Mouse (Mus musculus): Measurements from ENCODE around the gene Il3ra. TPM values are rescaled to one million over a fixed set of nuclear protein-coding genes. Genes with fewer than 3 reads are reported as not detected.
A peak's percentile ranks its signal among the peaks of the same experiment; 100 is the strongest.

Il3ra gene
- polyA plus RNA-seq (2014; fragmentation: Nextera tagmentation; extraction: Ambion mirVana) = 2.7 and 2.9 TPM in 2 replicates

DNA sequence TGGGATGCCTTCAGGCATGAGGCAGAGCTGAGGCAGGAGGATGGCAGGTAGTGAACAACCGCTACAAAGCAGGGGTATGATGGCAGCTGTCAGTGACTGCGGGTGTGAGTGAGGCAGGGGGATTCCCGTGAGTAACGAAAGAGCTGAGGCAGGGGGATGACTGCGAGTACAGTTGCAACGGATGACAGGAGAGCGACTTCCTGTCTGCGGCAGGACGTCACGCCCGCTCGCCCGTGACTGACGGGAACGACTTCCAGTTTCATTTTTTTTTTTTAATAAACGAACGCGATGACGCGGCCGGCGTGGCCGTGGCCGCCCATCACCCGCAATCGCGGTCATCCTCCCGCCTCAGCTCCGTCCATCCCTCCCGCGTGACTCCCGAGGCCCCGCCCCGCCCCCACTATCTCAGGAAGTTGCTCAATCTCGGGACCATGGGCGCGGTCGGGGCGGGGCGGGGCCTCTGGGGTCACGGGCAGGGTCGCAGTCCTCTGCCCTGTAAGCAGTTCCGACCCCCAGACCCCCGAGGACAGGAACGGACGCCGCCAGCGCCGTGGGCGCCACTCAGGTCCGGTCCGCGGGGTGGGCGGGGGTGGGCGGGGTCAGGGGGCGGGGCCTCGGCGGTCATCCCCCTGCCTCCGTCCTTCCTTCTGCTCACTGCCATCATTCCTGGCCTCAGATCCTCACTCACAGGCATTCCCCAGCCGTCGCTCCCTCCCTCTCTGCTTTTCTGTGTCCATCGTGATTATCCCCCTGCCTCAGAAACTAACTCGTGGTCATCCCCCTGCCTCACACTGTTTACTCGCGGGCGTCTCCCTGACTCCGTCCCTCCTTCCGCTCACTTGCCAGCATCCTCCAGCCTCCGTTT, at the start of gene Il3ra:
Gene Il3ra (plus strand): TSS at position 328 of the 865 bp plus-strand sequence.
- Histone ChIP-seq H3K27ac (replicated peaks in 1 of 2; ENCODE audit: control insufficient read depth in 1 of 2, insufficient read depth in 1 of 2, low read depth in 2 of 2, low read length in 2 of 2) (peak within 1 kb of the TSS; percentile 55 to 67), H3K9me3 (ENCODE audit: control insufficient read depth, low read length) (peaks cover 47% of the 10 kb centered on the region), H3K36me3 (ENCODE audit: control insufficient read depth, insufficient read depth, low read length) (no peaks in the 10 kb centered on the region), H3K27me3 (ENCODE audit: control insufficient read depth, insufficient read depth, low read length) (no peaks in the 10 kb centered on the region), H3K9ac (ENCODE audit: low read length) (peak within 1 kb of the TSS; percentile 65), H3K4me3 (ENCODE audit: control insufficient read depth in 1 of 2, insufficient read depth in 1 of 2, low read depth in 1 of 2, low read length in 2 of 2) (peak within 1 kb of the TSS; percentile 53 to 57), H3K4me2 (ENCODE audit: low read length) (peak within 1 kb of the TSS; percentile 90), H3K4me1 (ENCODE audit: control insufficient read depth in 2 of 2, insufficient read depth in 2 of 2, low read length in 2 of 2) (no peaks in the 10 kb centered on the region; a peak in 1 of 4 replicates)
- 2% methylated on average over 67 of the region's 69 CpGs for WGBS
- ATAC-seq (ENCODE audit: insufficient number of reproducible peaks, insufficient read depth, low FRiP score, low read depth) = peak; percentile 44

DNA sequence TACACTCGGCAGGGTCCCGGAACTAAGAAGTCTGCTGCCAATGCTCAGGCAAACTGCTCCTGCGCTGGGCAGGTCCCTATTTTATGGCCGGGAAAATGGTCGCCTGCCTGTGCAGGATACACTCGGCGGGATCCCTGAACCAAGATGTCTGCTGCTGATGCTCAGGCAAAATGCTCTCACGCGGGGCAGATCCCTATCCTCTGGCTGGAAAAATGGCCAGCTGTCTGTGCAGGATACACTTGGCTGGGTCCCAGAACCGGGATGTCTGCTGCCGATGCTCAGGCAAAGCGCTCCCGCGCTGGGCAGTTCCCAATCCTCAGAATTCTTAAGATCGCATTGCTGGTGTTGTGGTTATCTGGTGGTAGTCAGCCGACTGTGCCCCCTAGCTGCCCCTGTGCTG, 37.1 kb upstream of the Il3ra start:
- no peaks in the 10 kb centered on the region for H3K27me3 ChIP-seq (ENCODE audit: control insufficient read depth, insufficient read depth, low read length)
- no peak for ATAC-seq (ENCODE audit: insufficient number of reproducible peaks, insufficient read depth, low FRiP score, low read depth)
- H3K9ac ChIP-seq (ENCODE audit: low read length) = no peak overlapping the region
- no peaks in the 10 kb centered on the region for H3K9me3 ChIP-seq (ENCODE audit: control insufficient read depth, low read length)
- WGBS = 46% methylated on average over 16 of the region's 16 CpGs
- H3K4me1 ChIP-seq (ENCODE audit: control insufficient read depth in 2 of 2, insufficient read depth in 2 of 2, low read length in 2 of 2) = no peaks in the 10 kb centered on the region
- peak overlapping the region in 1 of 2 experiments; percentile 16; a peak in 1 of 4 replicates for H3K4me3 ChIP-seq (ENCODE audit: control insufficient read depth in 1 of 2, insufficient read depth in 1 of 2, low read depth in 1 of 2, low read length in 2 of 2)
- no peaks in the 10 kb centered on the region for H3K36me3 ChIP-seq (ENCODE audit: control insufficient read depth, insufficient read depth, low read length)
- peak overlapping the region; percentile 48 for H3K4me2 ChIP-seq (ENCODE audit: low read length)
- H3K27ac ChIP-seq (replicated peaks in 1 of 2; ENCODE audit: control insufficient read depth in 1 of 2, insufficient read depth in 1 of 2, low read depth in 2 of 2, low read length in 2 of 2) = no peak overlapping the region

DNA sequence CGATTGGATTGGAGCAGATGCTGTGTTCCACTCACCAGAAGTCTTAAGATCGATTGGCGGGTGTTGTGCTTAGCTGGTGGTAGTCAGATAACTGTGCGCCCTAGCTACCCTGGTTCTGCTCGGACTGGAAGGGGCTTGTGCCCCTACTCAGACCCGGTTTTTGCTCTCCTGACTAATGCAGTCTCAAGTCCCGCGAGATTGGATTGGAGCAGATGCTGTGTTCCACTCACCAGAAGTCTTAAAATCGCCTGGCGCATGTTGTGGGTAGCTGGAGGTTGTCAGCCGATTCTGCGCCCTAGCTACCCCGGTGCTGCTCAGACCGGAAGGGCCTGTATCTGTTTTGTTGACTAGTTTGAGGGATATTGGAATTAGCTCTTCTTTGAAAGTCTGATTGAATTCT, 36.7 kb upstream of the Il3ra start:
- Histone ChIP-seq H3K9ac (ENCODE audit: low read length) (no peak overlapping the region), H3K4me2 (ENCODE audit: low read length) (peak overlapping the region; percentile 48), H3K4me1 (ENCODE audit: control insufficient read depth in 2 of 2, insufficient read depth in 2 of 2, low read length in 2 of 2) (no peaks in the 10 kb centered on the region), H3K27me3 (ENCODE audit: control insufficient read depth, insufficient read depth, low read length) (no peaks in the 10 kb centered on the region), H3K4me3 (ENCODE audit: control insufficient read depth in 1 of 2, insufficient read depth in 1 of 2, low read depth in 1 of 2, low read length in 2 of 2) (peak overlapping the region in 1 of 2 experiments; percentile 16; a peak in 1 of 4 replicates), H3K9me3 (ENCODE audit: control insufficient read depth, low read length) (no peaks in the 10 kb centered on the region), H3K36me3 (ENCODE audit: control insufficient read depth, insufficient read depth, low read length) (no peaks in the 10 kb centered on the region), H3K27ac (replicated peaks in 1 of 2; ENCODE audit: control insufficient read depth in 1 of 2, insufficient read depth in 1 of 2, low read depth in 2 of 2, low read length in 2 of 2) (no peak overlapping the region)
- no peak for ATAC-seq (ENCODE audit: insufficient number of reproducible peaks, insufficient read depth, low FRiP score, low read depth)
- 49% methylated on average over 14 of the region's 14 CpGs for WGBS

DNA sequence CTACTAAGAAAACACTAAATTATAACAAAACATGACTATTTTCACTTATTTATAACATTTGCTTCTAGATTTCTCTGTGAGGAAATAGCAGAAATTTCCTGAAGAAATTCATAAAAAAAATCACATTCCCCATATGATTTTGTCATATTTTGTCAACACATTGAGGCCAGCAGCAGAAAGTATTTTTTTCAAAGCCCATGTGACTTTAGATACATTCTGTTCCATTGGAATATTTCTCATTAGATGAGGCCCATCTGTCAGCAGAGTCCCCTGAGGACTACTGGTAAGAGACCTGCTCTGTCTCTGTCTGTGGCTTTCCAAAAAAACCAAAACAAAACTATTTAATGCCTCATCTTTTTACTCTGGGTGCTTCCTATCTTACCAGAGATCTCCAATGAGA, 23.5 kb upstream of the Il3ra start, which contains the start of gene Olfr31:
Gene Olfr31 (plus strand): TSS at position 301 of the 400 bp plus-strand sequence.
- H3K4me3 ChIP-seq (ENCODE audit: control insufficient read depth in 1 of 2, insufficient read depth in 1 of 2, low read depth in 1 of 2, low read length in 2 of 2) = no peak within 1 kb of the TSS
- no peaks in the 10 kb centered on the region for H3K4me1 ChIP-seq (ENCODE audit: control insufficient read depth in 2 of 2, insufficient read depth in 2 of 2, low read length in 2 of 2)
- H3K4me2 ChIP-seq (ENCODE audit: low read length) = no peak within 1 kb of the TSS
- H3K27ac ChIP-seq (replicated peaks in 1 of 2; ENCODE audit: control insufficient read depth in 1 of 2, insufficient read depth in 1 of 2, low read depth in 2 of 2, low read length in 2 of 2) = no peak within 1 kb of the TSS
- no peaks in the 10 kb centered on the region for H3K9me3 ChIP-seq (ENCODE audit: control insufficient read depth, low read length)
- no peak for ATAC-seq (ENCODE audit: insufficient number of reproducible peaks, insufficient read depth, low FRiP score, low read depth)
- no peak within 1 kb of the TSS for H3K9ac ChIP-seq (ENCODE audit: low read length)
- no peaks in the 10 kb centered on the region for H3K27me3 ChIP-seq (ENCODE audit: control insufficient read depth, insufficient read depth, low read length)
- no peaks in the 10 kb centered on the region for H3K36me3 ChIP-seq (ENCODE audit: control insufficient read depth, insufficient read depth, low read length)

DNA sequence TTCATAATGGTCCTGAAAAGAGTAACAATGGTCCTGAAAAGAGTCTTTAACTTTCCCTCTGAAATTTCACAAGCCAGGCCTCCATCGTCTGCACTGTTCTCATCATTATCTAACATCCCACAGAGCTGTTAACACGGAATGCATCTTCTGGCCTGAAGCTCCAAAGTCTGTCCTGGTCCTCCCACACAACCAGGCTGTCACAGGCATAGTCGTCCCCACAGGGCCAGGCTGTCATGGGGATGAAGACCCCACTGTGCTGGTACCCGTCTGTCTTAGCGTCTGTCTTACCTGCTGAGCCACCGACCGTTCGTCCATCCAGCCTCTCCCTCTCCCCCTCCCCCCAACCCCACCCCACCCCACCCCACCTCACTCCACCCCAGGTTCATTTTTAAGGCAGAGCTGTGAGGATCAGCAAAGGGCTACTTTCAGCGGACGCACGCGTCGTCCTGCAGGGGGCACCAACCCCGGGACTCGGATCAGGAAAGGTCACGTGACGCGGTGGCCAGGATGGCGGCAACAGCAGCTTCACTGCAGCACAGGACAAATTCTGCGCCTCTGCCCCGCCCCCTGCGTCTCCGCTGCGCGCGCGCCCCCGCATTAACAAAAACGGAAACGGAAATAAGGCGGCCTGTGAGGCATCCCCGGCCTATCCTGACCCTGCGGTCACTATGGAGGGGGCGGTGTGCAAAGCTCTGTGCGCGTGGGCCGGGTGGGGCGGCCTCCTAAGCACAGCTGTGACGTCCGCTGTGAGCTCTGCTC, 783 bp upstream of the Il3ra start:
- 9% methylated on average over 36 of the region's 40 CpGs for WGBS
- Histone ChIP-seq H3K4me2 (ENCODE audit: low read length) (peak overlapping the region; percentile 90), H3K4me1 (ENCODE audit: control insufficient read depth in 2 of 2, insufficient read depth in 2 of 2, low read length in 2 of 2) (no peaks in the 10 kb centered on the region; a peak in 1 of 4 replicates), H3K27ac (replicated peaks in 1 of 2; ENCODE audit: control insufficient read depth in 1 of 2, insufficient read depth in 1 of 2, low read depth in 2 of 2, low read length in 2 of 2) (peak overlapping the region; percentile 55 to 67; a peak in 3 of 4 replicates), H3K36me3 (ENCODE audit: control insufficient read depth, insufficient read depth, low read length) (no peaks in the 10 kb centered on the region), H3K9me3 (ENCODE audit: control insufficient read depth, low read length) (peaks cover 38% of the 10 kb centered on the region), H3K9ac (ENCODE audit: low read length) (peak overlapping the region; percentile 65), H3K27me3 (ENCODE audit: control insufficient read depth, insufficient read depth, low read length) (no peaks in the 10 kb centered on the region), H3K4me3 (ENCODE audit: control insufficient read depth in 1 of 2, insufficient read depth in 1 of 2, low read depth in 1 of 2, low read length in 2 of 2) (peak overlapping the region; percentile 53 to 57)
- ATAC-seq (ENCODE audit: insufficient number of reproducible peaks, insufficient read depth, low FRiP score, low read depth) = peak; percentile 78

DNA sequence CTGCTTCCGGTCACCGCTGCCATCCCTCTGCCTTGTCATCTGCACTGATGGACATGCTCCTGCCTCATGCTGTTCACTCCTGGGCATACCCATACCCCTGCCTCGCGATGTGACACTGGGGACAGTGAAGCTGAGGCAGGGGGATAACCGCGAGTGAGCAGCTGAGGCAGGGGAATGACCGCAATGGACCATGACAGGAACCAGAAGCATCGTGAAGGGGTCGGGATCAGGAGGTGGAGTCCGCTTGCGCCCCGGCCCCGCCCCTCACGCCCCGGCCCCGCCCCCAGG, 682 bp downstream of the Il3ra start:
- H3K4me1 ChIP-seq (ENCODE audit: control insufficient read depth in 2 of 2, insufficient read depth in 2 of 2, low read length in 2 of 2) = no peaks in the 10 kb centered on the region; a peak in 1 of 4 replicates
- H3K36me3 ChIP-seq (ENCODE audit: control insufficient read depth, insufficient read depth, low read length) = no peaks in the 10 kb centered on the region
- no peak overlapping the region; a peak in 1 of 4 replicates for H3K27ac ChIP-seq (replicated peaks in 1 of 2; ENCODE audit: control insufficient read depth in 1 of 2, insufficient read depth in 1 of 2, low read depth in 2 of 2, low read length in 2 of 2)
- ATAC-seq (ENCODE audit: insufficient number of reproducible peaks, insufficient read depth, low FRiP score, low read depth) = no peak
- H3K4me3 ChIP-seq (ENCODE audit: control insufficient read depth in 1 of 2, insufficient read depth in 1 of 2, low read depth in 1 of 2, low read length in 2 of 2) = peak overlapping the region; percentile 53 to 57
- WGBS = 27% methylated on average over 15 of the region's 16 CpGs
- peaks cover 53% of the 10 kb centered on the region for H3K9me3 ChIP-seq (ENCODE audit: control insufficient read depth, low read length)
- peak overlapping the region; percentile 65; the same call in 1 of the 2 replicates for H3K9ac ChIP-seq (ENCODE audit: low read length)
- no peaks in the 10 kb centered on the region for H3K27me3 ChIP-seq (ENCODE audit: control insufficient read depth, insufficient read depth, low read length)
- peak overlapping the region; percentile 90 for H3K4me2 ChIP-seq (ENCODE audit: low read length)

DNA sequence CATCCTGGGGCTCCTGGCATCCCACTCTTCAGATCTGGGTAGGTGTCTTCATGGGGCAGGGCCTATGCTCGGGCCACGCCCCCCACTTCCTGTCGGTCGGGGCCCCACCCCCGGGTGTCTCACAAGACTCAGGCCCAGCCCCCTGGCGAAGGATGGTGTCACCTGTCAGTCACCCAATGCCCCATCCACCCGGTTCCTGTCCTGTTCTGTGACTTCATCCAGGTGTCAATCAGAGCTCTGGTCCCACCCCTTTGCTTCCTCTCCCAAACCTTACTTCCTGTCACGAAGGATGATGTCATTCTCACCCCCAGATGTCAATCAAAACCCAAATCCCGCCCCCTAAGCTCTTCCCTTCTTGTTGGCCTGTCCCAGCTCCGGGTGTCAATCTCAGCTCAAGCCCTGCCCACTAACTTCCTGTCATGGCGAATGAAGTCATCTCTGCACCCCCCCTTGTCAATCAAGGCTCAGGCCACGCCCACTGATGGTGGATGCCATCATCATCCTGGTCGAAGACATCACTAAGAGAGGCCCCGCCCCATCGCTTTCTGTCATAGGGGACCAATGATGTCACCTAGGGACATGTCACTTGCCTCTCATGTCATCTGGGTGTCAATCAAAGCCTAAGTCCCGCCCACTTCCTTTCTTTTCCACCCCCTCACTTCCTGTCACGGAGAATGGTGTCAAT, 1.2 kb downstream of the Il3ra start:
- Histone ChIP-seq H3K4me3 (ENCODE audit: control insufficient read depth in 1 of 2, insufficient read depth in 1 of 2, low read depth in 1 of 2, low read length in 2 of 2) (peak overlapping the region in 1 of 2 experiments; percentile 57; a peak in 1 of 4 replicates), H3K9ac (ENCODE audit: low read length) (no peak overlapping the region), H3K4me1 (ENCODE audit: control insufficient read depth in 2 of 2, insufficient read depth in 2 of 2, low read length in 2 of 2) (no peaks in the 10 kb centered on the region; a peak in 1 of 4 replicates), H3K27me3 (ENCODE audit: control insufficient read depth, insufficient read depth, low read length) (no peaks in the 10 kb centered on the region), H3K9me3 (ENCODE audit: control insufficient read depth, low read length) (peaks cover 58% of the 10 kb centered on the region), H3K27ac (replicated peaks in 1 of 2; ENCODE audit: control insufficient read depth in 1 of 2, insufficient read depth in 1 of 2, low read depth in 2 of 2, low read length in 2 of 2) (no peak overlapping the region), H3K36me3 (ENCODE audit: control insufficient read depth, insufficient read depth, low read length) (no peaks in the 10 kb centered on the region), H3K4me2 (ENCODE audit: low read length) (no peak overlapping the region)
- 86% methylated on average over 13 of the region's 17 CpGs for WGBS
- ATAC-seq (ENCODE audit: insufficient number of reproducible peaks, insufficient read depth, low FRiP score, low read depth) = 0 out of 2 replicates have a peak, but pooled peaks have one; percentile 5
